Mouse (Mus musculus): ENCODE results near the gene Plekha8.

GRCm38 (mm10) chr6:54688467-54689323 is 93.8 kb downstream of the Plekha8 start:
- TF ChIP-seq POLR2A (IDR thresholded peaks at IDR 0.05; ENCODE audit: borderline replicate concordance, low read depth, low read length) (no peak), CTCF (IDR thresholded peaks at IDR 0.05; ENCODE audit: low read depth, low read length) (no peak)
